Mouse (Mus musculus) heart, postnatal 0 days (tissue): ENCODE data around the gene Olfr1340.

Source experiments
- CTCF ChIP-seq: IDR thresholded peaks from 2 replicates; pipeline ENCODE4 v1.5.1; 2016; ENCODE audit warnings: antibody characterized with exemption, control low read depth, low read depth
- EP300 ChIP-seq: IDR thresholded peaks from 2 replicates; pipeline ENCODE4 v1.6.1; 2016; ENCODE audit warnings: antibody characterized with exemption, low read depth

- TF ChIP-seq CTCF, result no peak
- TF ChIP-seq EP300, result no peak
Observed at GRCm38 (mm10) chr4:118741881-118742280, 21.9 kb downstream of the Olfr1340 start.
